Mouse (Mus musculus): ENCODE results near the gene Mt1. TPM values are rescaled to one million over a fixed set of nuclear protein-coding genes. Genes with fewer than 3 reads are reported as not detected.

Gene Mt1
- total RNA-seq, 2 experiments from 2014 or later: 63.7 to 91.7 TPM

DNA sequence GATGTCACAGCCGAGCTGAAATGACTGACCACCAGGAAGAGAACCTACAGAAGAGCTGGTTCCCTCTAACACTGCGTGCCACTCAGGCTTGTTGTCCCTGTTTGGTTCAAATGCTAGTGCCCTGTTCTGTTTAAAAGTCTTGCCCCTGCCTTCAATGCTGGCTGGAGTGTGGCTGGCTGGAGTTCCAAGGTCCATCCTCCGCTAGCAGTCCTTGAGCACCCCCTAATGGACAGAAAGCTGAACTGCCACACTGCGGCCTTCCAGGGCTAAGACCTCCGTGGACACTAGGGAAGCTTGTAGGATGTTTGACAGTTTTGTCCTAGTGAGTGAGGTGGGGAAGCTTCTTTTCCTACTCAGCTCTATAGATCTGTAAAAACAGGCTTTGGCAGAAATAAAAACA, 26.9 kb downstream of the Mt1 start:
- DNase-seq: peak; percentile 30

DNA sequence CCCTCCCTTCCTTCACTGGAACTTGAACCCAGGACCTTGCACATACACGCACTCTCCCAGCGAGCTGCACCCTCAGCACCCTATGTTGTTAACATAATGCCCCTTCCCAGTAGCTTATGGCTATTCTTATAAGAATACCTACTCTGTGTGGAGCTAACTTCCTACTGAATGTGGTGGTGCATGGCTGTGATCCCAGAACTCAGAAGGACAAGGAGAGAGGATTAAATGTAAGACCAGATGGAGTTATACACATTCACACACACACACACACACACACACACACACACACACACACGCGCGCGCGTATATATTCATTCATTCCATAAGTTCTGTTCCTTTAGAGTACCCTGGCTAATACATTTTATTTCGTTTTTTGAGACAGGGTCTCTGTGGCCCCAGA, 27.4 kb downstream of the Mt1 start:
- no peak for DNase-seq

DNA sequence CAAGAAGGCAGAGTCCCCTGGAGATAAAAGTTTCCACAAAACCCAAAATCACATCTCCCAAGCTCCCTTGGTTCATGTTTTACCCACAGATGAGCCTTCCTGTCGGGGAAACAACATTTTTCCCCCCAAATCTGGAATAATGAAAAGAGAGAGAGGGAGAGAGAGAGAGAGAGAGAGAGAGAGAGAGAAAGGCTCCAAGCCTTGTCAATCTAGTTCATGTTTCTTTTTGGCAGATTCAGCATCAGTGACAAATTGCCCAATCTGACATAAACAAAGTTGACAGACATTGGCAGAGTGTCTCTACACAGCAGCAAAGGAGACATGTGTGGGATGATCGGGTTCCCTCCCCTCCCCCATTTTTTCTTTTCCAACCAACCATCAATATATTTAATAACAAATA, 28.6 kb downstream of the Mt1 start:
- DNase-seq: no peak

DNA sequence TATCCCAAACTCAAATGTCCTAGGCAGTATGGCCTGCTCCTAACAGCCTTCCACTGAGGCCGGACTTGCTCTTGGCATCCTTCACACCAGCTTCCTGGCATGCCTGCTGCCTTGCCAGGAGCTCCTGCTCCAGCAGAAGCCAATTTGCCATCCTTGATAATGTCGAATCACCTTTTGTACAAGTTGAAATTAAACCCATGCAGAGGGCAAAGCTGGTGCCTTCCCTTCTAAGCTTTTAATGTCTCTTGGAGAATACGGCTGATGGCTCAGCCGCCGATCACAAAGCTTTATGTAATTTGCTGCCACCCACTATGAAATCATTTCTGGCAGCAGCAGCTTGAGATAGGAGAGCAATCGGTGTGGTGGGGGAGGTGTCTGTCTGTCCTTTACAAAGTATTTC, 30.8 kb downstream of the Mt1 start:
- no peak for DNase-seq

DNA sequence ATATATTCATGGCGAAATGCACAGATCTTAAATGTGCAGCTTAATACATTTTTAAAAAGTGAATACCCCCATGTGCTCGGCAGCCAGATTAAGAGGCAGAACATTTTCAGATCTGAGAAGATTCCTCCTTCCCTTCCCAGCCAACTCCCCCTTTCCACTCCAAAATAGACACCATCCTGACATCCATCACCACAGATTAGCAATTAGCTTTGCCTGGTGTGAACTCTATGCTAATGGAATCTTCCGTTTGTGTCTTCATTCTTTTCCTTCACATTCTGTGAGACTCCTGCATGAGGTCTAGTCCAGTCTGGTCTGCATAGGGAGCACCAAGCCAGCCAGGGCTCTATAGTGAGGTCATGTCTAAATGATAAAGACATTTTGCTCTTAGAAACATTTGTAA, 31.3 kb downstream of the Mt1 start:
- no peak for DNase-seq

DNA sequence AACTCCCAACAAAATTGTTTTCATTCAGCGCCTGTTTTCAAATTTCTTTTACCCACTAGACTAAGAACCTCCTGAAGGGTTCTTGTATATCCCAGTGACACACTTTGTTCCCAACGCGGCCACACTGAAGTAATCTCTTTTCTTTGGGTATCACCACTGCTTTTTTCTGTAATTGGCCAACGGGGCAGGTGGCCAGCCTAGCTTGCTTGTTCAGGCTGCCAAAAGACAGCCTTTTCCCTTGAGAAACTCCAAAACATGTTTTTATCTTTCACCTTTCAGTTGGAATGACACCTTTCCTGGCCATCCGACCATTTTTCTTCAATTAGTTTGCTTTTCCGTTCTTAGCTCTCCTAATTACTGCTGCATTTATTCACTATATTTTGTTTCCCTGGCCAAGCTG, 34.9 kb downstream of the Mt1 start:
- DNase-seq: no peak

DNA sequence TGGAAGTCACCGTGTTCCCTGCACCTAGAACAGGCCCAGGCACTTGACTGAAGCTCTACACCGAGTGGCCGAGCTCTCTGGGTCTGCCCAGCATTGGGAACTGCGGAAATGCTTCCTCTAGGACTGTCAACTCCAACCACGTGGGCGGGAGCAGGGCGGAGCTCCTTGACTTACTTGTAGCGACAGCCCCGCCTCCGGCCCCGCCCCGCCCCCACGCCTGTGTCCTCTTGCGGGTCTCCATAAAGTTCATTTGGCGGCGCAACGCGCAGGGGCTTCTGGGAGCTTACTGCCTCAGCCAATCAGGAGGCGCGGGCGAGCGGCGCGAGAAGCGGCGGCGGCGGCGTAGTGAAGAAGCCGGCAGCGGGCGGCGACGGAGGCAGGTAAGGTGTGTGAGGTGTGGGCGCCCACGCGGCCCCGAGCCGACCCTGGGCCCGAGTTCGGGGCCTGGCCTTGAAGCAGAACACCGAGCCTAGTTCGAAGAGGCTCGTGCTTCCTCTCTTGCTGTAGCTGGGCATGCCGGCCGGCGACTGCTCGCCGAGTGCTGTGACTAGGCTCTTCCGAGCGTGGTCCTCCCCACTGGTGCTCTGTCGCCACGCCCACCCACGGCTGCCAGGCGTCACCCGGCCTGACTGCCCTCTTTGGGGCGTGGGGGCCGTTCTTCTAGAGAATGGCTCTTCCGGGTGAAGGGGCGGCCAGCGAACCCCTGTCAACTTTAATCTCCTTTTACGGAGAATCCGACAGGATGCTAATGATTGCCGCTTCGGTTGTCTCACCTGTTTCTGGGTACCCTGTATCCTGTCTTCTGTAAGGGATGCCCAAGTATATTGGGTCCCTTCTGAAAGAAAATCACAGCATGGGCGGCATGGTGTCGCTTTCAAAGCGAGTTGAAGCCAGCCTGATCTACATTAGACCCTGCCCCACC, 35.6 kb downstream of the Mt1 start, which contains the start of gene Nup93:
Gene Nup93 (plus strand): TSS at position 313 of the 922 bp plus-strand sequence.
- DNase-seq: peak; percentile 99

DNA sequence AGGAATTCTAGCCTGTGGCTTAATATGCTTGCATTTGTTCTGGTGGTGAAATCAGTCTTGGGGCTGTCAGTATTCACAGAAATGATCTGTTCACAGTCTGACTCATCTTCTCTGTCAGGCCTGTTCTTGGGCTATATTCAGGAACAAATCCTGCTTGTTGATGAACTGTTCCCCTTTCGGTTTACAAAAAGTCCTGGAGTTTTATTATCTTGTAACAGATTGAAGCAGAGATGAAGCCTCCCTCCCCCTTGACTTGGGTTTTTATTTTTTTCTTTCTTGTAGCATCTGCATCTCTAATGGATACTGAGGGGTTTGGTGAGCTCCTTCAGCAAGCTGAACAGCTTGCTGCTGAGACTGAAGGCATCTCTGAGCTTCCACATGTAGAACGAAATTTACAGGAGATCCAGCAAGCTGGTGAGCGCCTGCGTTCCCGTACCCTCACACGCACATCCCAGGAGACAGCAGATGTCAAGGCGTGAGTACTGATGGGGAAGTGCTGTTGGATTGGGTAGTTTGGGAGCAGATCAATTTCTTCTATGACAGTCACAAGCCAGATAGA, 48.6 kb downstream of the Mt1 start:
- no peak for DNase-seq

Other genes starting within 250 kb of the Mt1 start
- 10 to 100 TPM; 78.0 to 83.5 TPM for gene Amfr, start 166.2 kb upstream of the Mt1 start, total RNA-seq (2021)
- gene Nudt21, start 142.1 kb upstream of the Mt1 start, total RNA-seq (2021): 10 to 100 TPM; 10.5 to 11.9 TPM
- 10 to 100 TPM; 21.5 to 22.8 TPM for gene Ogfod1, start 141.9 kb upstream of the Mt1 start, total RNA-seq (2021)
- 1 to 10 TPM; 1.5 to 2.3 TPM for gene Bbs2, start 80.2 kb upstream of the Mt1 start, total RNA-seq (2021)
- gene Mt4, start 41.9 kb upstream of the Mt1 start, total RNA-seq (2021): not detected
- 1 to 10 TPM; 5.0 to 5.1 TPM for gene Mt3, start 26.5 kb upstream of the Mt1 start, total RNA-seq (2021)
- gene Mt2, start 6.4 kb upstream of the Mt1 start, total RNA-seq (2021): 100 to 1,000 TPM in 1 of 2 experiments, 10 to 100 TPM in 1; 61.6 to 106 TPM
- 10 to 100 TPM in 1 of 2 experiments, 1 to 10 TPM in 1; 9.8 to 10.1 TPM for gene Nup93, start 35.5 kb downstream of the Mt1 start, total RNA-seq (2021)
- not detected for gene Slc12a3, start 150.1 kb downstream of the Mt1 start, total RNA-seq (2021)
- gene Herpud1, start 207.4 kb downstream of the Mt1 start, total RNA-seq (2021): 10 to 100 TPM; 78.0 to 80.1 TPM